Mouse (Mus musculus): Measurements from ENCODE around the gene Gm12166.

Gm12166 gene

DNA sequence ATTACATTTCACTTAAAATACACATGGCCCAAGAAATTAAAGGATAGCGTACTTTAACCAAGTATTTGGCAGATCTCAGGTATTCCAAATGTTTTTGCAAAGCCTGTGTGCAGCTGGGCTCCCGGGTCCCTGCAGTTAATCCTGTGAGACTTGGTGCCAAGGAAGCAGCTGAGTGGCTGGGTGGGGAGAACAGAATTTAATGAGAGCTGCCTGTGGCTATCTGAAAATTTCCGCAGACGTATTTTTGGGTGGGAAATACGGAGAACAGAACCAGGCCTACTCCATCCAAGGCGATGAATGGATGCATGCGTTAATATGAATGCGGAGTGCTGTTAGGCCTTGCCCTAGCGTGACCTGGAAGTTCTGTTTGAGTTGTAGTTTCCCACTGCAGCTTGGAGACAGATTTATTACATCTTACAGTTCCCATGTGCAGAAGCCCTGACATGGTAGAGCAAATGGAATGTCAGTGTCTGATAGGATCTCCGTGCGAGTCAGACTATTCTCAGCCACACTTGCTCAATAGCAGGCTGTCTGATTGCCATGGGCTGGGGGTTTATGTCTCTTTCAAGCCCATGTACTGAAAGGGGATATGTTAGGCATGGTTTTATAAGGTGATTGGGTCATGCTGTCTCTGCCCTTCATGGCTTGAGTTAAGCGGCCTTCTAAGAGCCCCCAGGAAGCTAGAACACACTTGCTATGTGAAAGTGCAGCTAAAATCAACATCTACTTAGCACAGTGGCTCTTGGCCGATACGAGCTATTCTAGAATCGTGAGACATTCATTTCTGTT, 21.1 kb upstream of the Gm12166 start:
- DNase-seq: no peak

DNA sequence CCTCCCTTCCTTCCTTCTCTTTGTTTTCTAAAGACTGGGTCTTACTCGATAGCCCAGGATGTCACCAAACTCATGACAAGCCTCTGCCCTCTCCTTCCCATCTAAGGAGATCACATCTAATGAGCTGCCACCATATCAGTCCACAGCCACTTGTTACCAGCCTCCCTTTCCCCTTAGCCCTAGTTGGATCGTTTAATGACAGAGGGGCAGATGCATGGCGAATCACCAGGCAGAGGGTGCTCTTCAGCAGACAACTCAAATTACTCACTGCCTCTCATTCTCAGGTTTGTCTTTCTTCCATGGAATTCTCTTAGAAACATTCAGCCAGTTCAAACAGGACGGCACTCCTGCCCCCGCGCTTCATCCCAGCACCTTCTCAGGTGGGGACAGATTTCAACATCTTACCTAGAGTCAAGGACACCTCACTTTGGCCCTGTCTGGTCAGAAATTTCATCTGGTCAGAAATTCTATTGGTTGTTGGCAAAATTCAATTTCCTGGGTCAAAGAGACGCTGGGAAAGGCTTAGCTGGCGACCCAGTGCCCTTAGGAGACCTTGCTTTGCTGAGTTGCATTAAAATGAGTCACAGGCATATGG, 20.4 kb upstream of the Gm12166 start:
- no peak for DNase-seq

DNA sequence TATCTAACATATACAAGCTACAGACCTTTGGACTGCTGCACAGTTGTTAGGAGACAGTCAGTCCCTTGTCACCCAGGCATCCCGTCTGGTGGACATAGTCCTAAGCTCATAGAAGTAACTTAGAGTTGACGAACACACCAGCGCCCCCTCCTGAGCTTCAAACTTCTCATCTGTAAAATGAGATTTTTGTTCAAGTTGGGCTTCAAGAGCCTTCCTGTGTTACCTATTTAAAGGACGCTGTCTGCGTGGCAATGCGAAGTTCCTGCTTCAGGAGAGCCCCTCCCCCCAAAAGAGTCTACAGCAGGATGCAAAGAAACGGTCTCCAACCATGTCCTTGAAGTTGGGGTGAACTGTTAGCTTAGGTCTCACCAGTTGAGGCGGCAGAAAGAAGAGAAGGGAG, 18.7 kb upstream of the Gm12166 start:
- DNase-seq: no peak

DNA sequence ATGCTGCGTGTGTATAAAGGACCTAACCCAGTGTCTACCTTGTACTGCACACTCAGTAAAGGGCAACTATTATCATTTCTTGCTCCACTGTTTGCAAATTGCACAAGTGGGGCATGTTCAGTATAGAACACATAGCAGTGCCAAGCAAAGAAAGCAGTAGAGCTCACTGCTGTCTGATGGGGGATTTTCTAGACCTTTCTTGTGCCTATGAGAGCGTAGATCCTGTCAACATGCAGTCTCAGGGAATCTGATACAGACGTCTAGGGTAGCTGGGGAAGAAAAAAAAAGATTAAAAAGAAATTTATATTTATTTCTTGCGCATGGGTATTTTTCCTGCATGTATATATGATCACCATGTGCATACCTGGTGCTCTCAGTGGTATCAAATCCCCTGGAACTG, 18.0 kb upstream of the Gm12166 start:
- DNase-seq: no peak

DNA sequence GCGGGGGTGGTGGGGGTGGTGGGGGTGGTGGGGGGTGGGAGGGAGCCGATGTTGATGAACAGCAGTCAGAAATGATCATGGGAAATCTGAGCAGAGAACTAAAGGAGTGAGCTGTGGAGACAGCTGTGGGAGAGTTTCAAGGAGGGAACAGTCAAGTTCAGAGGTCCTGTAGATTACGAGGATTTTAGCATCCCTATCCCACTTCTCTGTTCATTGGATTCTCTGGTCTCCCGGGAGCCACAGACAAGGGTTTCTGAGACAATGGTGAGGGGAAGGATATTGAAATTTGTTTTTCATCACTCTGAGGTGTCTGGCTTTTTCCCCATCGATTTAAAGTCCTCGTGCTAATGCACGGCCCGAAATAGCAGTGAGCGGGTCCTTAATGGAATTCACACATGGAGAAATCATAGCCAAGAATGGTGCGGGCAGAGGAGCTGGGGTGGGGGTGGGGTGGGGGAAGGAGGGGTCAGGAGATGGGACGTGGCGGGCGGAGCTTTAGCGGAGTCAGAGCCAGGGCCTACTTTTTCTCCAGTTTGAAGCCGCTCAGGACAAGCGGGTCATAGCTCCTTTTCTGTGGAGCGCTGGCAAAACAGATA, 17.4 kb upstream of the Gm12166 start:
- DNase-seq: no peak

DNA sequence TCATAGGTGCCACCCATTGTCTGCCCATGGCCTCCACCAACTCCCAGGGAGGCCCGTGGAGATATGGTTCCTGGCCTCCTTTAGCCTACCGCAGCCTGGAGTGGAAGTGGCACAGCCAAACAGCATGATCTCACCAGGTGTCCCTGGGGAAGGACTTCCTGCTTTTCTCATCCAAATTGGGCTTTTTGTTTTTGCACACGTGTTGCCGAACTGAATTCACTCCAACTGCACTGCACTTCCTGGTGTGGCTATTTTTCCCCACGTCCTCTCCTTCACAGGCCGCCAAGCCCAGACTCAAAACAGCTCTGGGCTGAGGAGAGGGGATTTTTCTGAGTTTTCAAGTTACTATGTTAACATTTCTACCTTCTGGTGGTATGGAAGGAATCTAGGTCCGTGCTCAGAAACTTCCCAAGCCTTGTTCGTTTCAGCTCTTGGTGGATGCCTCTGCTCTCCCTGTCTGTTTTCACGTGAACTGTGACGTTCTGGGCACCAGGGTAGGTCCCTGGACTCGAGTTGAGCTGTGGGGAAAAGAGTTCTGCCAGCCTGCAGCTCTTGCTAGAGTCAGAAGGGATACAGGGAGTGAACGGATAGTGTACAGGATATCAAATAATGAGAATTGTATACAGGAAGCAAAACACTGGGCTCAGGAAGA, 16.8 kb upstream of the Gm12166 start:
- no peak for DNase-seq

DNA sequence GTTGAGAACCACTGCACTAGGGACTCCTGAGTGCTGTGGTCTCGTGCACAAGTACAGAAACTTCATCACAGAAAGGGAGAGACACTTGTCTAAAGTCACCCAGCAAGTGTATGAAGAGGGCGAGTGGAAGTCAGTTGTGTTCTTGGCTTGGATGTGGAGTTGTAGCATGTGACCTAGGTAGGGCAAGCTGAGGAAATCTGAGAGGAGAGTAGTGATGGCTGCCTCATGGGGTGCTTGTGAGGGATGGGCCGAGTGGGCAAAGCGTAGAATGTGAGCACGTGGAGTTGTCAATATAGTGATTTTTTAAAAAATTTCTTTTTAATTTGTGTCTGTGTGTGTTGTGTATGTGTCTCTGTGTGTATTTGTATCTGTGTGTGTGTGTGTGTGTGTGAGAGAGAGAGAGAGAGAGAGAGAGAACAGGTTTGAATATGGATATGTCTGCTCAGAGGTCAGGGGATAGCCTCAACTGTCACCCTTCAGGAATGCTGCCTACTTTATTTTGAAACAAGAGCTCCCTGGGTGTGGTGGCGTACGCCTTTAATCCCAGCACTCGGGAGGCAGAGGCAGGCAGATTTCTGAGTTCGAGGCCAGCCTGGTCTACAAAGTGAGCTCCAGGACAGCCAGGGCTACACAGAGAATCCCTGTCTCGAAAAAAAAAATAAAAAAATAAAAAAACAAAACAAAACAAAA, 15.4 kb upstream of the Gm12166 start:
- no peak for DNase-seq

DNA sequence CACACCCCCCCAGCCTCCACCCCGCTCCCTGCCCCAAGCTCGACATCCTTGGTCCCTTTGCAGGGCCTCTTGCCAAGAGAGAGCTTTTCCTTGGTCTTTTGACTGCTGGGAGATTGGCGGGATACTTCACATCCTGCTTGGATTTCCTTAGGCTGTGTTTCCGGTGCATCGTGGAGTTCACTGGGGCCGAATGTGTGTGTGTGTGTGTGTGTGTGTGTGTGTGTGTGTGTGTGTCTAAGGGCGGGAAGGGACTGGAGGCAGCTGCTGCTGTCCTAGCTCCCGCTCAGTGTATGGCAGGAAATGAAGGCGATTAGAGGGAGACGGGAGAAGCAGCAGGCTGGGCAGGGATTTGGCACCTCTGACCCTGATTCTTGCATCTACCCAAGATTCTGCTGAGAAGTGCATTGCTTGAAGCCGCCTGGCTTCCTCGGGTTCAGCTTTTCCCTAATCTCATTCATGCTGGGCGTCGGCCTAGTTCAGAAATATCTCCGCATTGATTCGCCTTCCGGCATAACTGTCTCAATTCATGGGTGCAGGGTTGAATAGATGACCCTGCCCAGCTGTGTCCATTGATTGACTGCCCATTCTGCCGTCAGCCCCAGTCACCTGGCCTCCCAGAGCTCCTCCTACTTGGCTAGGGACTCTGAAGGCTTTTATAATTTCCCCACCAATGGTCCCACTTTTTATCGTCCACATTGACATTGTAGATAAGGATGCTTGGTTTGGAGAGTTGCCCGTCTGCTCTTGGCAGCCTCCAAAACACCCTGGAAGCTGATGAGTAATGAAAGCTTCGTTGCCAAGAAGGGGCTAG, 13.3 kb upstream of the Gm12166 start:
- DNase-seq: peak; percentile 44

DNA sequence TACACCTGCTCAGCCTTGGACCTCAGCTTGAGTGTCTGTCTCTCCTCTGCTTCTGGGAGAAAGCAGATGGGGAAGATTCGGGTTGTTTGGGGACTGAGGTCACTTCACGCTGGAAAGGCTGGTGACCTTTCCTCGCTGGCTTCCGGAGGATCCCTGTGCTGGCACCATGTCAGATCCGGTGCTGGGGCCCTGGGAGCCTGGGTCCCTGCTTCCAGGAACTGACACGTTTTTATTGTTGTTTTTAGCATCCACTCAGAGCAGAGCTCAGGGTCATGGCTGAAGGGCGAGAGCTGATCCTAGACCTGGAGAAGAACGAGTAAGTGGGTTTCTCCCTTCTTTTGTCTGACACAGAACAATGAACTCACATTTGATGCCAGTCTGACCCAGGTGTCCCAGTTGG, 12.6 kb upstream of the Gm12166 start:
- no peak for DNase-seq

DNA sequence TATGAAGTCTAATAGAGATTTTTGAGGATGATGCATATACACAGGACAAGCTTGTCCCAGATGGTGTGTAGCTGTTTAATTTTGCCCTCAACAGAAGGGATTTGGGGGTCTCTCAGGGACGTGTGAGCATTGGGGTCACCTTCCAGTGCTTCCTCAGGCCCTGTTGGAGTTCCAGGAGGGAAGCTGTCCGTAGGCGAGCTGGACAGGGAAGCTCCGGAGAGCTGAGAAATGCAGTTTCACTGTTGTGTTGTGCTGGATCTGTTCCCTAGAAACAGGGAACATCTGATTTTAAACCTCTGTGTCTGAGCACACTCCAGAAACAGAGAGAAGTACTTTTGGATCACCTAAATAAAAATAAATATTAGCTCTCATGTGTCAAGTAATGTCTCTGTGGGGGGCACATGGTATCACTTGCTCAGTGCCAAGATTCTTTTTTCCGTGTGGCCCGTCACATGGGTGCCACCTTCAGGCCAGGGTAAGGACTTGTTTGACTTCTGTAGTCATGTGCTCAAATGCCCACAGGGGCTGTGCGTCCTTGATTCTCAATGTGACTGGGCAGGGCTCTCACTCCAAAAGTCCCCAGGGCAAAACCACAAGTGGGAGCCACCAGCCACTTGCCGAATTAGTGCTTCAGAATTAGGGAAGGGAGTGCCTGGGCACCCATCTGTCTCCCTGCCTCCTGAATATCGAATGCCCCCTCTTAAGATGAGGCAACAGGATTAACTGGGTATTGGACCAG, 11.0 kb upstream of the Gm12166 start:
- no peak for DNase-seq

DNA sequence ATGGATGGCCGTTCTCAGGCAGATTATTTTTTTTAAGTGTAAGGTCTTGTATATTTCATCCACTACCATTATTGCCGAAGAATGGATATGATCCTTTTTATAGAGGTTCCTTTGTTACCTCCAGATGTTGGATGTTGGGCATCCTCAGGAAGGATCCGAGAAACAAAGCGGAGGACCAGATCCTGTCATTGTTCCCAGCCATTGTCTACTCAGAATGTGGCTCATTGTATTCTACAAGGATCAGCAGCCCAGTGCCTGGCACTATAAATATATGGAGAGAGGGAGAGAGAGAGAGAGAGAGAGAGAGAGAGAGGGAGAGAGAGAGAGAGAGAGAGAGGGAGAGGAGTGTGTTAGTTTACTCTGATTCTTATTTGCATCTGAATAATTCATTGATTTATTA, 10.4 kb upstream of the Gm12166 start:
- no peak for DNase-seq

DNA sequence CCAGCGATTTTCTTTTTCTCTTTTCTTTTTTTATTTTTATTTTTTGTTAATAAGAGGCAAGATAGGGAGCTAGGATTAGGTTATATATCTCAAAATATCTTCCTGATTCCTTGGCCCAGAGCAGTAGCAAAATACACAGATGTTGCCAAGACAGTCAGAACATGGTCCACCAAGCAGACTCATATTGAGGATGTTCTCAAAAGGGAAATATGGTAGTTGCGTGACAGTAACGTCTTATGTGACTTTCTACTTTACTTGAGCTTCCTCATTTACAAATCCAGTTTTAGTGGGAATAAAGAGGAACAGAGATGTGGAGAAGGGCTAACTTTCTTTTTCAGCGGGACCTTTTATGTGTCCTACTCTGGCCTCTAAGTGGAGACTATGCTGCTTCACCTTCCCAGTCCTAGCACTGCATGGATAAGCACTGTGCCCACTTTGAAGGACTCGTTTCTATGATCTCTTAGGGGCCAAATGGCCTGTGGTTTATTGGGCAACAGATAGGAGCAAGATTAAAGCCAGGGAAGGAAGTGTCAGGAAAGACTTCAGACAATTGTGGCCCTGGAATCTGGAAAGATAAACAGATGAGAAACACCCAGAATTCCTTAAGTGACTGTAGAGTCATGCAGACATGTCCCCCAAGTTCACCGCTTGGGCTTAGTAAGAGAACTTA, 9.8 kb upstream of the Gm12166 start:
- no peak for DNase-seq

DNA sequence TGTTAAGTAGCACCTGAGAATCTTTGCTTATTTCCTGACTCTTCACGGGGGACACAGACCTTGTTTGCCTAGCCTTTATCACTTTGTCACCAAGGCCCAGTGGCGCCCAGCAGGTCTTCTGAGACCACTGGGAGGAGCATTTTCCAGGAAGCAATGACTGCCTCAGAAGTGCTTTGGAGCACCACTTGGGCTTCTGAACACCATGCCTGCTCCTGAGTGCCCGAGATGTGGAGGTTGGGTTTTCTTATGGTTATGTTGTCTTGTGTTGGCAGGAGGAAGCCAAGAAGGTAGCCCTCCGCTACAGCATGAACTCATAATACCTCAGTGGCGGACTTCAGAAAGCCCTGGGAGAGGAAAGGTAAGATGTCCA, 8.5 kb upstream of the Gm12166 start:
- DNase-seq: no peak

DNA sequence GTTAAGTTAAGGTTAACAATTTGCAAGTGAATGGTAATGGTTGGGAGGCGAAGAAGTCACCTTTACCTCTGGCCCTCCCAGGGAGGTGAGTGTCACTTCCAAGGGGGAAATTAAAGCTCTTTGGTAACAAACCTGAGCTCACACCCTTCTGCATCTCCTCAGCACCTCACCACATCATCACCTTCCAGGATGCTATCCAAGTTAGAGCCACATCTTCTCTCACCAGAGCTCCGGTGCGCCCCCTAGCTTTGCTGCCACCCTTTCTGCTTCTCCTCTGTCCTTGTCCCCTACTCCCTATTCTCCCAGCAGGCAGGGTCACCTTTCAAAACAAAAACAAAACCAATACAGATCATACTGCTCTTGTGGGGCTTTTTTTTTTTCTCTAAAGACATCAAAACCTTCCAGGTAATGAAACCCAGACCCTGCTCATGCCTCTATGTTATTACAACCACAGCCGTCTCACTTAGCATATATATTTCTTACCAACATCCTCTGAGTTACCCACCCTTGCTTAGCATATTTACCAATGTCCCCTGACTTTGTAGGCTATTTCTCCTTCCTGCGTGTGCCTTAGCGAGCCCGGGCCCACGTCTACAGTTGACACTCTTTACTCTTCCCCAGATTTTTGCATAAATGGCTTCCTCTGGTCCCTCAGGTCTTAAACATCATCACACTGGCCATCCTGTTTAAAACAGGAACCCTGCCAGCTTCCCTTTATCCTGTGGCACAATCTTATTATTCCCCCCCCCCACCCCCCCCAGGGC, 7.9 kb upstream of the Gm12166 start:
- DNase-seq: no peak

DNA sequence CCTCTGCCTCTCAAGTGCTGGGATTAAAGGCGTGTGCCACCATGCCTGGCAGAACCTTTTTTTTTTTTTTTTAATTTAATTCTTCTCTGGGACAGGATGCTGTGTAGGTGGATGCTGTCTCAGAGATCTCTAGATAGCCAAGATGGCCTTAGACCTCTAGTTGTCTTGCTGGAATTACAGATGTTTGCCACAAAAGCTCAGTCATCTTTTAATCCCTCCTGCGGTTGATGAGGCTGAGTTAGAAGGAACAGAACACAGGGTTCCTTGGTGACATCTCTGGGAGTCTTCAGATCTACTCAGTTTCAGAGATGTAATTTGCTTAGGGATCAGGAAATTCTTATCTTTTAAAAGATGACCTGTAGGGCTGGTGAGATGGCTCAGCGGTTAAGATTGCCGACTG, 6.8 kb upstream of the Gm12166 start:
- no peak for DNase-seq

DNA sequence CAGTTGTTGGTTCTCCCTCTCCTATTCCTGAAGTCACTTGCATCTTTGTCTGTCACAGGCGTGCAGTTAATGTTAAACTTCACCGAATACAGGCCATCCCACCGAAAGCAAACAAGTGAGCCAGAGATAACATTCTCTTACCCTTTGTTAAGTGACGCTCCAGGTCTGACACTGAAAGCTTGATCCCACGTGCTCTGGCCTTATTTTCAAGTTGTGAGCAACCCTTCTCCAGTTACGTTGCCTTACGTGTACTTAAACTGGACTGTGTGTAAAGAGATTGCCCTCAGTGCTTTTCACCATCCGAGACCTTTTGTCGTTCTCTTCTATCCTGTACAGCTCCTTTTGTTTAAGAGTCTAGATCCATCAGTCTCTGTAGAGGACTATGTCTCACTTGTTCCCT, 5.9 kb upstream of the Gm12166 start:
- DNase-seq: no peak

DNA sequence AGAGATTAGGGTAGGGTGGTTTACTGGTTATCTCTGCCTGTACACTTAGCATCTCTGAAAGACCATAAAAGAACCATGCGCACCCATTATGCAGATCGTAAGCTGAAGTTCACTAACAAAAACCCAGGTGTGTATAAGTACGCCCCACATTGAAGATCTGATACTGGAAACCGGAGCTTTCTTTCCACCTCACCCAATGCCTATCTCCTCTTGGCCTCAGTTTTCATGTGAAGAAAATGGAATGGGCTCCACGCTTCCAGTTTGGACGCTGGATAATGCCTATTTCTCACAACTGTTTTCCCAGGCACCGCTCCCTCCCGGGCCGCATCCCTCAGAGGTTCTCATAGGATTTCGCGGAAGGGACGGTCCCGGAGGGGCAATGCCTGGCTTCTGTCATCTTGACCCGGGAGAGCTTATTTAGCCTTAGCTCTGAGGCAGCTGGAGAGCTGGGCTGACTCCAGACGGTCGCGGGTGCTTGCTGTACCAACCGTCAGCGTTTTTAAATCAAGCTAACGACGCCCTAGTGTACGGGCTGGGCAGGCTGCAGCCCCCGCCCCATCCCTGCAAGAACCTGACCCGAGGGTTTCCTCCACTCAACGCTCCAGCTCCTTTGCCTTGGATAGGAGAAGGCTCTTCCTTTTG, 4.8 kb upstream of the Gm12166 start:
- no peak for DNase-seq

DNA sequence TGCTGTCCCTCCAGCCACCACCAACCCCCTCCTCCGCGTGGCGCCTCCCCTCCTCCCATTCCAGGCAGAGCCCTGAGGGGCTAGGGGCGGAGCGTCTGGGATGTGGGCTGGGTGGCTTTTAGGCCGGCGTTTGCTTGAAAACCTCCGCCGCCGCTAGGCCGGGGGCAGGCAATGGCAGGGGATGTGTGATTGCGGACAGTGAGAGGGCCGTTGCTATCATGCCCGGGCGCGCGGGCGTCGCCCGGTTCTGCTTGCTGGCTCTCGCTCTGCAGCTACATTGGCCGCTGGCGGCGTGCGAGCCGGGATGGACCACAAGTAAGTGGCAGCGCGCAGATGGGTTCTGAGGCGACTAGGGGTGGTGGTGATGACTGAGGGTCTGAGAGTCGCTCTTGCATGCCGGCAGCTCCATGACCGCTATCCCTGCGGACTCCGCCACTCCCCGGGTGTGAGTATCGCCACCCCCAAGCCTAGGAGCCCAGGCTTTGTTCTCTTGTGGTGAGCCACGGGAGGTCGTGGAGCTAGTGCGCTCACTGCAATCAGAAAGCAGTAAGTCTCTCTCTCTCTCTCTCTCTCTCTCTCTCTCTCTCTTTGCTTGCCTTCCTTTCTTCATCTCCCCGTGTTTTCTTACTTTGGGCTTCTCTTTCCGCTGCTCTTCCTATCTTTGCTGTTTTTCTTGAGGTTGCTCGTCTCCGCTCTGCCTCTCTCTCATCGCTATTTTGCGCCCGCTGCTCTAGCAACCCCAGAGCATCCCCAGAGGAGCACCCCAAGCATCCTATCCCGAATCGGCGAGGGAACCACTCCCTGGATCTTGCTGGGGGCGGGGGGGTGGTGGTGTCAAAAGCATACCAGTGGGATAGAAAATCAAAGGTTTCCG, 4.0 kb upstream of the Gm12166 start, which contains the start of gene Adam19:
Adam19 (plus strand) TSS at position 97 of the 874 bp plus-strand sequence.
- peak; percentile 55 for DNase-seq

Measured in cerebellum, adult 11 months (tissue).